Mouse (Mus musculus) urinary bladder, adult 18-20 months (tissue): ENCODE results near the gene Gm37240.

ENCODE experiments used
- DNase-seq, 2 experiments: peaks; one replicate each; pipeline ENCODE4 v3.0.0; 2022; ENCODE audit warnings: low spot score in 2 of 2, mixed read lengths in 2 of 2

The Gm37240 gene

DNA sequence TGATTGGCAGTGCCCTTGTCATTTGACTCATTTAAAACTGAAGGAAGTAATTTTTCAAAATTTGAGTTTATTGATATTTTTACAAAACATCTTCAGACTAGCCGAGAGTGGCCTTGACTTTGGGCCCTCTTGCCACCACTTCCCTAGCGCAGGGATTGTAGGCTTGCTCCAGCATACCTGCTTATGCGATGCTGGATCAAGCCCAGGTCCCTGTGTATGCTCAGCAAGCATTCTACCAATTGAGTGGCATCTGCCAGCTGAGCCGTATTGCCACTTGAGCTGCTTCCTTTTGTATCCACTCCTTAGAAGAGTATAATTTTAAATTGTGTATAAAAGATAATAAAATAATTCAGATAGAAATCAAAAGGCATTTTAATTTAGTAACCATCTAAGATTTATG, 1046.0 kb downstream of the Gm37240 start:
- DNase-seq: no peak

DNA sequence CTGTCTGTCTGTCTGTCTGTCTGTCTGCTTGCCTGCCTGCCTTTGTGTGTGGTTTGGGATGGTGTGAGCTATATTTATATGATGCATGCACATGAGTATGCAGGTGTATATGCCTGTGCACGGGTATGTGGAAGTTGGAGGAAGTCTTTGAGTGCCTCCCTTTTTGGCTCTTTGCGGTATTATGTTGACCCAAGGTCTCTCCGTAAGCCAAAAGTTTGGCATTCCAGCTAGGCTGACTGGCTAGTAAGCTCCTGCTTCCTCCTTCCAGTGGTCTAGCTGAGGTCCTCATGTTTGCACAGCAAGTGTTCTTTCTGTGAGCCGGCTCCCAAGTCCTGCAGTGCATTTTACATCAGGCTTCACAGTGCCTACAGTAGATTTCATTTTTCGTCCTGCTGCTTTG, 1047.8 kb downstream of the Gm37240 start:
- no peak for DNase-seq

DNA sequence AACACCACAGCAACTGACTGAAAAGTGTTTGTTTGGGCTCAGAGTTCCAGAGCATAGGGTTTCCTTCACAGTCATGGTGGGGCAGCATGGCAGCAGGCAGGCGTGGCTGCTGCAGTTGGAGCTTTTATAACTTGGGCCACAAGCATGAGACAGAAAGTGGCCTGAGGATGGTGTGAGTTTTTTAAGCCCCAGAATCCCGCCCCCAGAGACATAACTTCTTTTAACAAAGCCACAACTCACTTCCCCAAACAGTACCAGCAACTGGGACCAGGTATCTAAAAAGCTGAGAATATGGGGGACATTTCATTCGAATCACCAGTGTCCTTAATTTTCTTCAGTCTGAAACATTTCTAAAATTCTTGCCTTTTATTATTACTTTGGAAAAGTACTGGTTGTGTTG, 1049.3 kb downstream of the Gm37240 start:
- DNase-seq: no peak

DNA sequence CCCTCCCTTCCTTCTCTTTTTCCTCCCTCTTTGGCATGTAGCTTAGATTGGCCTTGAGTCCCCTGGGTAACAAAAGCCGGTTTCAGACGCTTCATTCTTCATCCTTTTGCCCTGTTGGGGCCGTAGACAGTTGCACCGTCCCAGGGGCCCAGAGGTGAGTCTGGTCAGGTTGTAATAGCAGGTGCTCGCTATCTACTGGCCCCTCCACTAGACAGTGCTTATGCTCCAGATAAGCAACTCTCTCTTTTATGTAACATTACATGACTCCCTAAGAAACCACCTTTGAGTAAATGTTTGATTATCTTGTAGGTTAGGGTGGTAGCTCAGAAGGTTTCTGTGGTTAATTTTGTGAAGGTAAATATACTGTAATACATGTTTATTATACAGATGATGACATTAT, 1051.3 kb downstream of the Gm37240 start:
- DNase-seq: no peak

DNA sequence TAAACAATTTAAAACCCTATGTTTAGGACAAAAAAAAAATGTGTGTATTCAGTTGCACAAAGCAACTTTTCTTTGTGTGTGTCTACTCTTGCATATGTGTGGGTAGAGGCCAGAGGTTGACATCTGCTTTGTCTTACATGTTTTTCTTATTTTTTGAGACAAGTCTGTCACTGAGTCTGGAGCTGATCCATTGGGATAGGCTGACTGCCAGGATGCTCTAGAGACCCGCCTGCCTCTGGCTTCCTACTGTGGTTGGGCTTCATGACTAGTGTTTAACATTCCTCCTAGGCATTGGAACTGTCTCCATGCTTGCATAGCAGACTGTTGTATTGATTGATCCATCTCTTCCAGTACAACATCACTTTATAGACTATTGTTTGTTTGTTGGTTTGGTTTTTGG, 1058.0 kb downstream of the Gm37240 start:
- DNase-seq: no peak

DNA sequence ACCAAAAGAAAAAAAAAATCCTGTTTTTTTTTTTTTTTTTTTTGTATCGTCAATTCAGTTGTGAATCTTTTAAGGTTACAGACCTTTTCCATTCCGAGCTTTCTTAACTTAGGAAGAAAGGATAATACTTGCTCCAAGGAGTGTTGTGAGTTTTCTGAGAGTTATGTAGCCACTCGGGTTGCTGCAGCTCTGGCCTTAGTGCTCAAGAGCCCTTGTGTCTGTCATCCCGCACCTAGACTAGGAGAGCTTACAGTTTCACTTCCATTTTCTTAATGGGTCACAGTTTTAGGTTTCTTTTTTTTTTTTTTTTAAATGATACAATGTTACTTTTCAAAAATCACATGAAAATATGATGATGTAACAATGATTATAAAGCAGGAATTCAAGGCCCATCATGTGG, 1059.7 kb downstream of the Gm37240 start:
- no peak for DNase-seq

DNA sequence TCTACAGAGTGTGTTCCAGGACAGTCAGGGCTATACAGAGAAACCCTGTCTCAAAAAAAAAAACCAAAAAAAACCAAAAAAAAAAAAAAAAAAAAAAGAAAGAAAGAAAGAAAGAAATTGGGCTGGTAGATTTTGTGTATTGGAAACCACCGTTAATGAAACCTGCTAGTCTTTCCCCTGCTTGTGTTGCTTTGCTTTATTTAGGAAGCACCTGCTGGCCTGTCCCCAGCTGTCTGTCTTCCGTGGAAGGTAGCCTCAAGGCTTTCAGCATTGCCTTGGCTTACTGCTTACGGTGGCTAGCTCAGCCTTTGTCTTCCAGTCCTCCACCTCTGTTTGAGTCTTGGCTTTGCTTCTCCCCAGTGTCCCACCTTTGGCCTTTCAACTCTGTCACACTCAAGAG, 1060.4 kb downstream of the Gm37240 start:
- no peak for DNase-seq

DNA sequence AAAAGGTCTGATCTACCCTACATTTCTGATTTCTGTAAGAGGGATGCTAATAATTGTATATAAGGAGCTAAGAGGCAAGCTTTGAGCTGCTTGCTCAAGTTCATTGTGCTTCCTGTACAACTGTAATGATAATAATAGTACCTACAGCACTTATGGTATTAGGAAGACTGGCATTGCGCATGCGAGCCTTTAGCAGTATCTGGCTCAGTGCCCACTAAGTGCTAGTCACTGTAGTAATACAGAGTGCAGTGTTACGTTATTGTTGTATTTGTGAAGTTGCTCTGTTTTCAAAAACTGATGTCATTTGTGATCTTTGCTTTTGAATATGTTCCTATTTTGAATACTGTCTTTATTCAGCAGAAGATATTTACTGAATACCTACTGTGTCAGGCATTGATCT, 1060.9 kb downstream of the Gm37240 start:
- no peak for DNase-seq

DNA sequence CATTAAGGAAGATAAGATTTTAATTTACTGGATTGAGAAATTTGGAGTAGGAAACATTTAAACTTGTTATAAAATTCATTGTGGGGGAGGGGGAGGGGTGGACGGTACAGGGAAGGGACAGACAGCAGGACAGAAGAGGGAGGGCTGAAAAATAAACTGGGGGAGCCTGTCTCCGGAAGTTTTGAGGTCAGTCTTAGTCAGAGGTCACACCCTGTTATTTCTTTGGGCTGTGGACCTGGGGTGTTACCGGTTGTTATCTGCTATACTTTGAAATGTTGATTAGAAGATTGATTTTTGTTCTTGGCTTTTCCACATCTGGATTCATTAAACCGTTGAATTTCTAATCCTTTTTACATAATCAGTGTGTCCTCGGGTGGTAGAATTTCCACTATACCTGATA, 1061.3 kb downstream of the Gm37240 start:
- DNase-seq: no peak

DNA sequence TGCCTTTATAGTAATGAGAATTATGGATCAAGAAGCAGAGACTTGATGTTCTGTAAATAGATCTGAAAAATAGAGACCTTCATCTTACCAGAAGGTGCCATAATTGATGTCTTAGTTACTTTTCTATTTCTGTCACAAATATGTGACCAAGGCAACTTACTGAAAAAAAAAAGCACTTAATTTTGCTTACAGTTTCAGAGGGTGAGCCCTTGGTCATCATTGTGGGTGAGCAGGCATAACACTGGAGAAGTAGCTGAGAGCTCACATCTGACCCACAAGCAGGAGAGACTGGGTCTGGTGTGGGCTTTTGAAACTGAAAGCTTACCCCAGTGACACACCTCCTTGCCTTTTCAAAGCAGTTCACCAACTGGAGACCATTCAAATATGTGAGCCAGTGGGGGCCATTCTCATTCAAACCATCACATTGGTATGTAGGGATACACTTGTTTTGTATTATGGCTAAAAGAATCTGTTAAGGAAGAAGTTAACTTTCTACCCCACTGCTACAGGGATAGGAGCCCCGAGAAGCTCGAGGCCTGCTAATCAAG, 1066.6 kb downstream of the Gm37240 start:
- DNase-seq: no peak

DNA sequence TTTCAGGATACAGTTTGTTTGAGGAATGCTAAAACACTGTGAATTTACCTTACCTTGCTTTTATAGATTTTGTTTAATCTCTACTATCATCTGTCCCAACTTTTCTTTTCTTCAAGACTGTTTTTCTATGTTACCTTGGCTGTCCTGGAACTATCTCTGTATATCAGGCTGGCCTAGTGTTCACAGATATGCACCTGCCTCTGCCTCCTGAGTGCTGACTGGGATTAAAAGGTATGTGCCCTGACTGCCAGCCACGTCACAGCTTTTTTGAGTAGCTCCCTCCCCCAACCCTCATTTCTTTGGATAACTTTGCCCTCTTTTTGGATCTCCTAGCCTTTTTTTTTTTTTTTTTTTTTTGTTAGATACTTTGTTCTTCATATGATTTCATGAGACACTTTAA, 1070.4 kb downstream of the Gm37240 start:
- no peak for DNase-seq

DNA sequence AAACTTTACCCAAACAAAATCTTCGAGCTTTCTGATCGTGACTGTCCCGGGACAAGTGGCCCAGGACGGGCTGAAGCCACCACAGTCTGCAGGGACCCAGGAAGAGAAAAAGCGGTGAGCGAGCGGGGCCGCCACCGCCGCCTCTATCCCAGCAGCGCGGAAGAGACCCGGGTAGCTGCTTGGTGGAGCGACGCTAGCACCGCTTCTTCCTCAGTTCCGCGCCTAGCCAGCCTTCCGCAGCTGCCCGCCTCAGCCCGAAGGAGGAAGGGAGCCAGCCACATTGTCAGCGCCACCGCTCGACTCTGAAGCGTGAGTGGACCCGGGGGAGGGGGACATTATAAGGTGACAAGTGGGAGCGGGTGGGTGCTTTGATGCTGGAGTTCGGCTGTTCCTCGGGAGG, 1071.9 kb downstream of the Gm37240 start:
- DNase-seq: peak in 1 of 2 experiments; percentile 5

DNA sequence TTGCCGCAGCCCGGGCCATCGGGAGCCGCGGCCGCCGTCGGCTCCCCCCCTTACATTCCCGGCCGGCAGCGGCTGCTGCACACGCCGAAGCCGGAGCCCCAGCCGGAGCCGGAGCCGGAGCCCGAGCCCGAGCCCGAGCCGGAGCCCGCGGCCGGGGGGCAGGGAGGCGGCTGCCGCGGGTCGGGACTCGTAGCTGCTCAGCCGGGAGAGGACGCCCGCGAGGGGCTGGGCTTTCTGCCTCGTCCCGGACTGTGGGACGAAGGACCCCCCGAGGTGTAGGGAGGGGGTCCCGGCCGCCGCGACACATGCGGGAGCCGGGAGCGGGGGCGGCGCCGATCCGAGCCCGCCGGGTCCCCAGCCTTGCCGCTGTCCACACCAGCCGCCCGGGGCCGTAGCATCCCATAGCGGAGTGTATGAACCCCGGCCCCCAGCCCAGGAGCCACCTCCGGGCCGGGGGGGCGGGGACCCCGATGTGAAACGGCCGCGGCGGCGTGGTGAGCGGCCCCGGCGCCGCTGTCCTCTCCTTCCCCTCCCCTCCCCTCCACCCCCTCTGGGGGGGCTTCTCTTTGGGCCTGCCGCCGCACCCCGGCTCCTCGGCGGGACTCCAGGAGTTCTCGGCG, 1072.4 kb downstream of the Gm37240 start, which contains the start of gene Fbxw7:
Fbxw7 (plus strand) TSS at position 507 of the 620 bp plus-strand sequence.
- no peak for DNase-seq

DNA sequence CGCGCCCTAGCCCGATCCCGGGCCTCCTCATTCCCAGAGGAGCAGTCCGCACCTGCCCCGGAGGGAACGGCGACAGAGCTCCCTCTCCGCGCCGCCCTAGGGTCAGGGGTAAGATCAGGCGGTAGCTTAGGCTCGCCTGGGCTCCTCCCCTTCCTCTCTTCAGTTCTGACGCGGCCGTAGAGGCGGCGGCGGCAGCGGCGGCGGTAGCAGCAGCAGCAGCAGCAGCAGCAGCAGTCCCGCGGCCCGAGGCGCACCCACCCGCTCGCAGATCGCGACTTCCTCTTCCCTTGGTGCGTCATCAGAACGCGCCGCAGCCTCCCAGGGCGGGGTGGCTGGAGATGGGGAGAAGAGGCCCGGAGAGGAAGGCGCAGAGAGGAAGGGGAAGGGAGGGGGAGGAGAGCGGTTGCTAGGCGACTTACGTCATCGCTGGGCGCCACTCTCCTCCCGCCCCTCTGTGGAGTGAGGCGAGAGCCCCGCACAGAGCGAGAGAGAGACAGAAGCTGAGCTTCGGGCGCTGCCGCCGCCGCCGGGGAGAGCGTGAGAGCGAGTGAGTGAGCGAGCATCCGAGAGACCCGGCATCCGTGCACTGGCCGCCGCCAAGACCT, 1073.1 kb downstream of the Gm37240 start:
- DNase-seq: peak; percentile 99 to 100

DNA sequence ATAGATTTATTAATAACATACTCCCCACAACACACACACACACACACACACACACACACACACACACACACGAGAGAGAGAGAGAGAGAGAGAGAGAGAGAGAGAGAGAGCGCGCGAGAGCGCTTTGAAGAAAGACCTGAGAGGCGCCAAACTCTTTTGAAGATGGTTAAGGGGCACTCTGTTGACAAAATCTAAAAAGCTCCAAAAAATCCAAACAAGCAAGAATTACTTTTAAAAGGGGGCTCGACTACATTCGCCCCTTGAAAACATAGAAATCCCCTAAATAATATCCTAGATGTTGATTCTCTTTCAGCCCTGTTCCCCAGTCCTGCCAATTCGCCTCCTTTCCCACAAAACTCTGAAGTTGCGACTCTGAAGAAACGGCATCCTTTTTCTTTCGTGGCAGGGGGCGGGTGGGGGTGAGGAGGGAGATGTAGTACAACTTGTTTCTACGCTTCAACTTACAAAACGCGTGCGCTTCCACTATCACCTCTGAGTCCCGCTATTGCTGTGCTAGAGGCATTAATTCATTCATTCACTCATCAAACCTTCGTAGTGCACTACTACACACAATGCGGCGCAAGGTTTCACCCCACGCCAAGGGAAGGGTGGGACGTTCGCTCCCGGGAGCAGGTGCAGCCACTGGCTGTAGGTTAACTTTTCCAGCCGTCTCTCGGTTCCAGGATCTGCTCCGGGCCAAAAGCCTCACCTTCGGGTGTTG, 1073.7 kb downstream of the Gm37240 start:
- DNase-seq: no peak

DNA sequence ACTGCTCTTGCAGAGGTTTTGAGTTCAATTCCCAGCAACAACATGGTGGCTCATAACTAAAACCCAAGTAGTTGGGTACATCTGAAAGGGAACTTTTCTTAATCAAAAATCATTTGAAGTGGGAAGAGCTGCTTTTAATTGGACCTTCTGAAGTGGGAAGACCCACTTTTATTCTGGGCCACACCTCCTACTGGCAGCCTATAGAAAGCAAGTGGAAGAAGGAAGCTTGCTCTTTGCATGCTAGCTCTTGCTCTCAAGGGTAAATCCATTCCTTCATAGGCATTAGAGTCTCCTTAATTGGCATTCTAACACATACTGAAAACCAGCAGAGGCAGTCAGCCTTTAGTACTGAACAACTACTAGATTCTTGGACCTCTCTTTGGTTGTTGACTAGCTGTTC, 1076.5 kb downstream of the Gm37240 start:
- no peak for DNase-seq

DNA sequence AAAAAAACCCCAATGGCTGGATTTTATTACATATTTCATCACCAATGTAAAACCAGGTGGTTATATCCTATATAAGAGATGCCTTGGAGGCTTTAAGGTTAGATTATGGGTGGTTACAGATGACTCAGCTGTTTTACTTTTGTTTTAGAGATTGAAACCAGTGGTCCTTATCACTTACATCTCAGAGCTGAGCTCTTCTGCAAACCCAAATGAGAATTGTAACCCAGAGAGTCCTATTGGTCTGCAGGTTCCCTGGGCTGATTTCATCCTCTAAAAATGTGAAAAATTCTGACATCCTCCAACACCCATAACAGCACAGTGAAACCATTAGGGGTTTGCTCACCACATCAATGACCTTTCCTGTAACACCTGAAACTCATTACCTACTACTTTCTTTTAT, 1078.4 kb downstream of the Gm37240 start:
- DNase-seq: no peak

DNA sequence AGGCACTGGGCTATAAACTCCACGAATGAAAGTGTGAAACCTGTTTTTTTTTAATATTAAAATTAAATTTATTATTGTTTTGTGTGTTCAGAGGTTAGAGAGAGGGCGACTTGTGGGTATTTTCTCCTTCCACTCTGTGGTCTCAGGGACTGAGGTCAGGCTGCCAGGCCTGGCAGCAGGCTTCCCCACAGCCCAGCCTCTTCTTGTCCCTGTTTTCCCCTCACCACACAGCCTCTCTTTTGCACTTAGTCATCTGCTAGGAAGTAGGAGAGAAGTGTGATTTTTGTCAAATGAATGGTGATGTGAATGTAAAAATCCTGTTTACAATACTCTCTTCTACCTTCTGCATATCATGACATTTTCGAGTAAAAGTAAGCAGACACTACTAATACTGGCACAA, 1079.5 kb downstream of the Gm37240 start:
- DNase-seq: no peak

DNA sequence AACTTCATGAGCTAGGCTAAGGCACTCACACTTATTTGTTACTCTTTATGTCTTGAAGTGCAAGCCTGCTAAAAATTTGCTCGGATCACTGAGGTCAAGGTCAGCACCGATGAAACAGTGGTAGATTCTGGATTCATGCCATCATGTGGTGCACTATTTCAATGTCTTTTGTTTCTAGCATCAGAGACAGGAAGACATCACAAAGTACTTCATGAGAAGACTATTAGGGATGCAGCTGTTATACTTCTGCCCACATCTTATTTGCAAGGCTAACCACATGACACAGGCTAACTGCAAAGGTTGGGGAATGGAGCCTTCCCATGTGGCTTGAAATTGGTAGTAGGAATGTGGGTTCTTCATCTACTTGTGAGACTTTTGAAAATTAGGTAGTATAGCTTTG, 1081.1 kb downstream of the Gm37240 start:
- no peak for DNase-seq

DNA sequence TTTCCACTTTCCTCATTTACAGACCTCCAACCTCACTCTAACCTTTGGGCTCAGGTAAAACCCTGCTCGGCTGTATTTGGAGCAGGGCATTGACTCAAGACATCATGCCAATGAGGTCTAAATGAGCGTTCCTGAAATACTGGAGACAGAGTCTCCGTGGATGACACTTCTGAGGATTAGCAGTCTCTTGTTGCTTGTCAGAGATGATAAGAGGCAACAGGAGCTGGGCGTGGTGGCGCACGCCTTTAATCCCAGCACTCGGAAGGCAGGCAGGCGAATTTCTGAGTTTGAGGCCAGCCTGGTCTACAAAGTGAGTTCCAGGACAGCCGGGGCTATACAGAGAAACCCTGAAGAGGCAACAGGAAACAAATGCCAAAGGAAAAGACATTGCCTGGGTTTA, 1083.3 kb downstream of the Gm37240 start:
- DNase-seq: no peak

DNA sequence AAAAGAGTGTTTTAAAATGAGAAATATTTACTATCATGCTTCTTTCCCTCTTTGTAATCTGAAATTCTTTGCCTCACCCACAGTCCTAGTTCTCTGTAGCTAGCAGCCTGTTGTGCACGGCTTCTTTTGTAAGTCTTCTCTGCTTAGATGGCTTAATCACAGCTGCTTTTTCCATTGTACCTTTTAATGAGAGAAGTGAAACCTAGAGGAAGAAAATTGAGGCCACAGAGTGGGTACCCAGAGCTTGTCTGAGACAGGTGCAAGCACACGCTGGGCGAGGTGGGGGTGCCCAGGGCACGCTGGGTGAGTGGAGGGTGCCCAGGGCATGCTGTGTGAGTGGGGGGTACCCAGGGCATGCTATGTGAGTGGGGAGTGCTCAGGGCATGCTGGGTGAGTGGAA, 1099.4 kb downstream of the Gm37240 start:
- DNase-seq: no peak

DNA sequence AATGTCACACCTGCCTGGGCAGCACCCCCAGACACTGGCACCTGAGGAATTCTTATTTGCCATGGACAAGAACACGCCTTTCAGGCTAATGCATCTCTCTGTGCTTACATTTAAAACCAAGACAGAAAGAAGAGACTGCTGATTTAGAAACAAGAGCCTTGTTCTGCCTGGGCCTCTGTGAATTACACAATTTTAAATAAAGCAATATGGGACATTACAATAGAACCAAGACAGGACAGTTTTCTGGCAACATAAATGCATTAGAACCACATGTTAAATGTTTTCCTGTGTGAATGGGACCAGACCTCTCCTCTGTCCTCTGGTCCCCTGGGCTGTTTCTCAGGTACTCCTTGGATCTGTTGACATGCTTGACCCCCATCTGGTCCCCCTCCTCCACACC, 1111.2 kb downstream of the Gm37240 start:
- no peak for DNase-seq

DNA sequence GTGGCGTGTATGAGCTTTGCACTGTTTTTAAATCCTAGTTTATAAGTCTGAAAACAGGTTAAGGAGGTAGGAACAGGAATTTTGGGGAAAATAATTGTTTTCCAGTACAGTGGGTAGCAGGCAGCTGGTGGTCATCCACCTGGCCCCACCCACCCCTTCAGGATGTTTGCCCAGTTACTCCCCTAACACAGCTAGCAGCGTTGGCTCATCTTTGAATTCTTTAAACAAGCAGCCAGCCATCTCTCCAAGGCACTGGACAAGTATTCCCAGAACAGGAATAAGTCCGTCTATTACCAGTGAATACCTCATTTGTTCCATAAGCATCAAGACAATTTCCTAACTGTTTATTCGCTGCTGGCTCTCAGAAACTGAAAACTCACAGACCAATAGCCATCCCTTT, 1111.7 kb downstream of the Gm37240 start:
- DNase-seq: no peak
